Mouse (Mus musculus) mouse trophoblast stem cell (cell line): ENCODE results near the gene Smim13.

Experiments used
- in situ Hi-C, 2 experiments: fragments of 300-500 bp; cut with MseI, MboI; formaldehyde crosslinking; loops; 2 replicates in 1 of 2; 3 replicates in 1 of 2; pipeline ENCODE4 v1.15.1; 2025

Gene Smim13

GRCm38 (mm10) chr13:41283256-41283655, 33.6 kb downstream of the Smim13 start:
- in situ Hi-C loops, result loop anchor here (5.0 kb wide), 1 partner anchor 289 kb away; no protein-coding TSS in a partner anchor

GRCm38 (mm10) chr13:41285448-41285847, 35.8 kb downstream of the Smim13 start:
- in situ Hi-C loops, result no loop called here

GRCm38 (mm10) chr13:41286285-41286684, 36.6 kb downstream of the Smim13 start:
- in situ Hi-C loops, result no loop called here

GRCm38 (mm10) chr13:41291466-41291974, 41.9 kb downstream of the Smim13 start:
- in situ Hi-C loops, result no loop called here

GRCm38 (mm10) chr13:41293595-41293994, 44.0 kb downstream of the Smim13 start:
- in situ Hi-C loops, result no loop called here

- in situ Hi-C loops, result no loop called here
Measured at GRCm38 (mm10) chr13:41295886-41296285, 46.2 kb downstream of the Smim13 start.

- in situ Hi-C loops, result no loop called here
Measured at GRCm38 (mm10) chr13:41296396-41296795, 46.8 kb downstream of the Smim13 start.

- in situ Hi-C loops, result no loop called here
Measured at GRCm38 (mm10) chr13:41298533-41298932, 48.9 kb downstream of the Smim13 start.

GRCm38 (mm10) chr13:41298996-41299395, 49.4 kb downstream of the Smim13 start:
- in situ Hi-C loops, result no loop called here

GRCm38 (mm10) chr13:41300037-41300436, 50.4 kb downstream of the Smim13 start:
- in situ Hi-C loops, result no loop called here

GRCm38 (mm10) chr13:41302716-41303115, 53.1 kb downstream of the Smim13 start:
- in situ Hi-C loops, result no loop called here

- in situ Hi-C loops, result no loop called here
Measured at GRCm38 (mm10) chr13:41320749-41321148, 71.1 kb downstream of the Smim13 start.

- in situ Hi-C loops, result no loop called here
Measured at GRCm38 (mm10) chr13:41321433-41321832, 71.8 kb downstream of the Smim13 start.

GRCm38 (mm10) chr13:41324631-41325030, 75.0 kb downstream of the Smim13 start:
- in situ Hi-C loops, result no loop called here

- in situ Hi-C loops, result no loop called here
Measured at GRCm38 (mm10) chr13:41325346-41325745, 75.7 kb downstream of the Smim13 start.

GRCm38 (mm10) chr13:41326134-41326533, 76.5 kb downstream of the Smim13 start:
- in situ Hi-C loops, result no loop called here
